Mouse (Mus musculus) lung, postnatal 25 days (tissue): ENCODE measurements around the gene Lgals3.

Source experiments
- DNase-seq: peaks from one replicate; pipeline ENCODE4 v3.0.0; 2022; ENCODE audit warnings: low spot score

Lgals3 gene

DNA sequence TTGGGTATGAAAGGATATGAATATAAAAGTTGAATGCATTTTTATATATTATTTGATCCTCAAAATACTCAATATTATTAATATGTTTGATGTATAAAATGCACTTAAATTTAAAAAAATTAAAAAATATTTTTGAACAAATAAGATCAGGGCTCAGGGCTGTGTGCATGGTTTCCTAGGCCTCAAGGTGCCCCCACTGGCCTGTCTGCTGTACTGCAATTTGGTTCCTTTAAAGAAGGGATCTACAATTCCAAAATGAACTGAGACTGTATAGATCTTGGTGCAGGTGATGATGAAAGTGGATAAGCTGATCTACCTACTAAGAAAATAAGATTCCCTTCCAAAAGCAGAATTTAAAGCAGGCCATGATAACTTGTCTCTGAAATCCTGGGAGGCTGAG, 65.4 kb downstream of the Lgals3 start:
- DNase-seq: no peak
